Mouse (Mus musculus): ENCODE measurements around the gene Alg5.

DNA sequence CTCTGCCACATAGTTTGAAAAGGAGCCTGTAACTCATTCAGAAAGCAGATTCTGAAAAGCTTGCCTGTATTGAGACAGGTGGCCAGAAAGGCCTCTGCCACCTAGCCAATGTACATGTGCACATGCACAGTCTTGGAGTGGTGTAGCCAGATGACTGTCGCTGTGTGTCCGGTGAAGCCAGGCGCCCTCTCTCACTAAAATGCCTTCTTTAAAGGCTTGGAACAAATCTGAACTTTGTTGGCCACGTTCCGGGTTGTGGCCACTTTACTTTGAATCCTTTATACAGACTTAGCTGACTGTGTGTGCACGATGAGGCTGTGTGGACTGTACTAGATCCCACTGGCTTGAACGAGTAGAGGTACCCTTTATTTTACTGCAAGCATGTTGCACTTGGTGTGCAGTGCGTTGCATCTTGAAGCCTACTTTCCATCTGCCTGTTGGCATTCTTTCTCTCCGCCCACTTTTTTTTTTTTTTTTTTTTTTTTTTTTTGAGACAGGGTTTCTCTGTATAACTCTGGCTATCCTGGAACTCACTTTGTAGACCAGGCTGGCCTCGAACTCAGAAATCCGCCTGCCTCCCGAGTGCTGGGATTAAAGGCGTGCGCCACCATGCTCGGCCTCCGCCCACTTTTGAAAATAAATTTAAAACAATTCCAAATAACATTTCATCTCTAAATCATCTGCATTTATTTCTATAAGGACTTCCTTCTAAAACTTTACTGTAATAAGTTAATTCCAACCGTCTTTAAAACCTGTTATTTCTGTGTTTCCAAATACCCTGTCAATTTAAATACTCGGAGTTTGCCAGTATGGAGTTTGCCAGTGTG, 975 bp downstream of the Alg5 start:
- TF ChIP-seq CTCF (IDR thresholded peaks at IDR 0.05) (no peak), EP300 (IDR thresholded peaks at IDR 0.05) (no peak)

Data from lung, postnatal 0 days (tissue).